Mouse (Mus musculus): Measurements from ENCODE around the gene Arhgap8. TPM values are rescaled to one million over a fixed set of nuclear protein-coding genes. Genes with fewer than 3 reads are reported as not detected.
"Not testable (repeated sequence)": the region's sequence is repeated elsewhere in the genome, so short reads cannot be mapped to it uniquely, and the experiment has no call there.

The Arhgap8 gene
- polyA plus RNA-seq, 1 experiment from 2014 or later: 0.34 TPM

DNA sequence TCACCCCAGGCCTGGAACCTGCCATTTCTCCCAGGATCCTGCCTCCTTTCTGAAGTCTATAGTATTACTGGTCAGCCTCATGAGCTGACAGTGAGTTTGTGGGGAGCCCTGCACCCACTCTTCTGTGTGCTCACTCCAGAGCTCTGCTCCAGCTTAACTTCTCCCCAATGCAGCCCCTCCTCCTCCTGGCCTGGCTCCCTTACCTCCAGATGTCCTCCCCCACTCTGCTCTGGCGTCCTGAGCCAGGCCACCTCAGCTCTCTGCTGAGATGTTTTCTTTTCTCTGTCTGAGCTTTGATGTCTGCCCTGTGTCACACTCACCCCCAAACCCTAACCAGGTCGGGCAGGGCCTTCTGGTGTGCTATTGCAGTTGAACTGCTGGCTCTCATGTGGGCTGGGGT, 24.5 kb downstream of the Arhgap8 start:
- no peak overlapping the region for H3K4me2 ChIP-seq
- ATAC-seq: no peak
- no peaks in the 10 kb centered on the region for H3K9me3 ChIP-seq (replicated peaks)
- H3K9ac ChIP-seq: 0 out of 2 replicates have a peak overlapping the region, but pooled peaks have one; percentile 21
- no peaks in the 10 kb centered on the region for H3K27me3 ChIP-seq
- no peaks in the 10 kb centered on the region for H3K36me3 ChIP-seq (ENCODE audit: poor library complexity, severe bottlenecking)
- no peak overlapping the region for H3K27ac ChIP-seq
- no peak overlapping the region for H3K4me3 ChIP-seq
- no peaks in the 10 kb centered on the region for H3K4me1 ChIP-seq
- 20% methylated on average over 2 of the region's 2 CpGs for WGBS

DNA sequence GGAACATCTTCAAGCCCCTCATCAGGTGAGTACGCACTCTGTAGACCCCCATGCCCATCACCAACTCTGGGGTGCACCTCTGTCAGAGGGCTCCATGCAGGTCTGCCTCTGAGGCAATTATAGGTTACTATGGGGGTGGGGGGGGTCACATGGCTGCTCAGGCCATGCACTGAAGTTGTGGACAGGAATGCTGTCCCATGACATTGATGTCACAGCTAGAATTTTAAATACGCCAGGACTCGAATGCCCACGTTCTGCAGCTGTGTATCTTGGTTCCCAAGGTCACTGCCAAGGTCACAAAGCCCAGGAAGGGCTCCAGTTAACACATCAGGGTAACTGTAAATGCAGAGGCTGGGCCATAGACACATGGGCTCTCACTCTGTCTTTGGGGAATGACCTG, 26.0 kb downstream of the Arhgap8 start:
- WGBS: 91% methylated on average over 4 of the region's 4 CpGs
- Histone ChIP-seq H3K9ac (no peak overlapping the region), H3K4me3 (no peak overlapping the region), H3K4me1 (no peaks in the 10 kb centered on the region), H3K36me3 (ENCODE audit: poor library complexity, severe bottlenecking) (no peaks in the 10 kb centered on the region), H3K27me3 (no peaks in the 10 kb centered on the region), H3K27ac (no peak overlapping the region), H3K9me3 (replicated peaks) (no peaks in the 10 kb centered on the region), H3K4me2 (no peak overlapping the region)
- ATAC-seq: no peak

DNA sequence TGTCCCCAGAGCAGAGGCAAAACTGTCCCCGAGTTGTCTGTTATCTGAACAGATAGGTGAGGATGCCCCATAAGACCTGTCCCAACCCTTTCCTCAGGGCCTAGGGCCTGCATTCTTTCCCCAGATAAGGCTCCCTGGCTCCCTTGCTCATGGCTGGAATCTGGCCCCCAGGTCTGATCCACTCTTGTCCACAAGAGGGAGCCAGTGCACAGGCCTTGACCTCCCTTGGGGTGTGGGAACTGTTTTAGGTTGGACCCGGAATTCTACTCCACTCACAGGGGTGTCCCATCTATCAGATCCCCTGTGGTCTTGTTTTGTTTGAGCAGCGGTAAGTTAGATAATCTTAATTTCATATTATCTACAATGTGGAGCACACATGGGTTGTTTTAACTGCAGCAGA, 35.1 kb downstream of the Arhgap8 start:
- 16% methylated on average over 3 of the region's 3 CpGs for WGBS

DNA sequence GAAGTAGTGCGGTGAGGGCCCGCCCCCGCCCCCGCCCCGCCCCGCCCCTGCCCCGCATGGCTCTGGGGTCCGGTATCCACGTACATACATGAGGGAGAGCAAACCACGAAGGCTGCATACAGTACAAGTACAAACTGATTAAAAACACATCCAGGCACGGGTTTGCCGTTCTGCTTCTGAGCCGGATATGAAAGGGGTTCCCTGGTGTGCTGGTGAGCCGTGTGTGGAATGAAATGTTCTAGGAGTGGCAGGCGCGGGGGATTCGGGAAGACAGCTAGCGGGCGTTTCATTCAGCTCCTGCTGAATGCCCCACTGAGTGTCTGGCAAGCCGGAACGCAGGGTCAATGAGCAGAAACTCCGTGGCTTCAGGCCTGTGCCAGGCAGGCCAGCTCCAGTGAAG, 36.6 kb downstream of the Arhgap8 start:
- under 1% methylated on average over 22 of the region's 22 CpGs for WGBS
- peak overlapping the region; percentile 64 for H3K9ac ChIP-seq
- H3K4me2 ChIP-seq: peak overlapping the region; percentile 69
- H3K4me1 ChIP-seq: peaks cover 19% of the 10 kb centered on the region
- no peak overlapping the region for H3K27ac ChIP-seq
- peaks cover 17% of the 10 kb centered on the region for H3K27me3 ChIP-seq
- H3K4me3 ChIP-seq: peak overlapping the region; percentile 37
- 0 out of 2 replicates have a peak, but pooled peaks have one; percentile 38 for ATAC-seq
- H3K9me3 ChIP-seq (replicated peaks): no peaks in the 10 kb centered on the region
- H3K36me3 ChIP-seq (ENCODE audit: poor library complexity, severe bottlenecking): no peaks in the 10 kb centered on the region

More for the DNA sequence above, 35.1 kb downstream of the Arhgap8 start:
- H3K27me3 ChIP-seq: peaks cover 17% of the 10 kb centered on the region
- peaks cover 19% of the 10 kb centered on the region for H3K4me1 ChIP-seq
- H3K27ac ChIP-seq: no peak overlapping the region
- H3K9me3 ChIP-seq (replicated peaks): no peaks in the 10 kb centered on the region
- H3K4me2 ChIP-seq: no peak overlapping the region
- H3K4me3 ChIP-seq: no peak overlapping the region
- no peak overlapping the region for H3K9ac ChIP-seq
- no peaks in the 10 kb centered on the region for H3K36me3 ChIP-seq (ENCODE audit: poor library complexity, severe bottlenecking)
- ATAC-seq: peak; percentile 50; the same call in 1 of the 2 replicates

DNA sequence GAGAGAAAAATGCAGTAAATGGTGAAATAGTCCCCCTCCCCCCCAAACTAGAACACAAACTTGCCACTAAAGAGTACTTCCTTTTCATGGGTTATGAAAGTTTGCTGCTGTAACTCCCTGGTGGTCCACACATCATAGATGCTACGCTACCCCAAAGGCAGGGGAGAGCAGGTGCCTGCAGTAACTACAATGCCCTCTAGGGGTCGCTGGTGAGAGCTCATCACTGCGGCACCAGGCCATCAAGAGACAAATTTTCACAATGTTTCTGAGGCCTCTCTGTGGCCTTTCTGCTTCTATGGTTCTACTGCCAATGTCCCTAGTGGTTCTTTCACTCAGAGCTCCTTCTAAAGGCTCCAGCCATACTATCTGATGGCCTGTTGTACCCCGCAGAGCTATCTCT, 38.6 kb downstream of the Arhgap8 start:
- H3K4me1 ChIP-seq: peaks cover 18% of the 10 kb centered on the region
- WGBS: 25% methylated on average over 4 of the region's 4 CpGs
- H3K9ac ChIP-seq: no peak overlapping the region
- no peak overlapping the region for H3K4me3 ChIP-seq
- H3K36me3 ChIP-seq (ENCODE audit: poor library complexity, severe bottlenecking): no peaks in the 10 kb centered on the region
- ATAC-seq: no peak
- no peak overlapping the region for H3K4me2 ChIP-seq
- H3K27ac ChIP-seq: no peak overlapping the region
- H3K9me3 ChIP-seq (replicated peaks): no peaks in the 10 kb centered on the region
- peaks cover 17% of the 10 kb centered on the region for H3K27me3 ChIP-seq

DNA sequence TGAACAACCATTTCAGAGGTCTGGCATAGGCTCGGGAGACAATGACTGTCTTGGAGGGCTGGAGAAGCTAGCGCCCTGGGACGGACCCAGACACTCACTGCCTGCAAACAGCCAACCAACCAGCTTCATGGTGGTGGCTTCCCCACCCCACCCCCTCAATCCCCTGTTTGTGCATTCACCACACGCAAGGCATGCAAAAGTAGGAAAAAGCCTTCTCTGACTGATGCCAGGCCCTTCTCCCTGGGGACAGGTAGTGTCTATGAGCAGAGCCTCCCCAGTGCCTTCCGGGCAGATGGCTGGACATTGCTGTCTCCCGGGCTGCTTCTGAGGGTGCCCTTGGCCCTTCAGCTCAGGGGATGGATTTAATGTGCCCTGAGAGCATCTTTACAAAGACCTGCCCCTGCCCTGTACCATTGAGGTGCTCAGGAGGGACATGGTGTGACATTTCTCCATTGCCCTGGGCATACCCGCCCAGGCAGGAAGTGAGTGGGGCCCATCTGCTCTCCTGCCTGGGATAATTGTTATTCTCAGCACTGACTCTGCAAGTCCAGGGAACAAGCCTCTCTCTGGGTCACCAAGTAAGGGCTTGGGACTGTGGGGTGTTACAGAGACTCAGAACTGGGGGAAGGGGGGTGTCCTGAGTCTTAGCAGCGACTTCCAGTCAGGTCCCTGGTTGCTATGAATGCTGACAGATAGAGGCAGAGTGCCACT, 43.0 kb downstream of the Arhgap8 start:
- no peak overlapping the region; the same call in 1 of the 2 replicates for H3K27ac ChIP-seq
- H3K9ac ChIP-seq: no peak overlapping the region
- H3K4me3 ChIP-seq: no peak overlapping the region
- H3K4me2 ChIP-seq: no peak overlapping the region
- H3K9me3 ChIP-seq (replicated peaks): no peaks in the 10 kb centered on the region
- 77% methylated on average over 8 of the region's 8 CpGs for WGBS
- ATAC-seq: no peak
- no peaks in the 10 kb centered on the region for H3K36me3 ChIP-seq (ENCODE audit: poor library complexity, severe bottlenecking)
- no peaks in the 10 kb centered on the region for H3K4me1 ChIP-seq
- peaks cover 4% of the 10 kb centered on the region; the same call in 1 of the 2 replicates for H3K27me3 ChIP-seq

DNA sequence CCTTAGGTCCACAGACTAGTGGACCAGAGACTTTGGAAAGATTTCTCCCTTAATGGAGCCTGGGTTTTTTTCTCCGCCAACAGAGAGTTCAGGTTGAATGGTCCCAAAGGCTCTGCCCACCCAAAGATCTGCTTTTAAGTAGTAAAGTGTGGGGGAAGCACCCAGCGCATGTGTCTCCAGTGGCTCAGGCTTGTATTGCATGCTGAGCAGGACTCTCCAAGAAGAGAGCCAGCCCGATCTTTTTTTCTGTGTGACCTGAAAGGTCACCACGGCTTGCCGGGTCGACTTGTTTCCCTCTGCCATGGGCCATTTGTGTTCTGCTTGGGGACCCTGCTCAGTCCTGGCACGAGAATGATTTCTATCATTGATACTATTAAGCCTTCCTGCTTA, 43.6 kb downstream of the Arhgap8 start:
- H3K4me3 ChIP-seq: no peak overlapping the region
- H3K4me2 ChIP-seq: no peak overlapping the region
- no peak overlapping the region for H3K9ac ChIP-seq
- H3K27ac ChIP-seq: no peak overlapping the region
- no peaks in the 10 kb centered on the region for H3K27me3 ChIP-seq
- 39% methylated on average over 7 of the region's 7 CpGs for WGBS
- H3K4me1 ChIP-seq: no peaks in the 10 kb centered on the region
- H3K9me3 ChIP-seq (replicated peaks): no peaks in the 10 kb centered on the region
- no peak for ATAC-seq
- no peaks in the 10 kb centered on the region for H3K36me3 ChIP-seq (ENCODE audit: poor library complexity, severe bottlenecking)

DNA sequence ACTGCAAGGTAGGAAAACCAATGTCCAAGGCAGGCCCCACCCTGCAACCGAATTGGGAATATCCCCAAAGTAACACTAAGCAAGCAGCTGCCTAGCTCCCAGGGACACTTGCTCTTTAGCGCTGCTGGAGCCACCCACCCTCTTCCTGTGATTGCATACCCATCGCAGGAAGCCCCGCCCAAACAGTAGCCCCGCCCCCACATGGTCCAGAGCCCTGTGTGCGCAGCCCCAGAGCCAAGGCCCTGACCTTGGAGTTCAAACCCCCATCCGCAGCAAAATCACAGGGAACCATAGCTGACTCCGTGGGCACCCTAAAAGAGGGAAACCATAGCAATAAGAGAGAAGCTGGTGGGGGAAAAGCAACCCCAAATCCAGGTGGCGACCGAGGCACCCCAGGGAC, 46.8 kb downstream of the Arhgap8 start:
- Histone ChIP-seq H3K36me3 (ENCODE audit: poor library complexity, severe bottlenecking) (no peaks in the 10 kb centered on the region), H3K27me3 (no peaks in the 10 kb centered on the region), H3K4me3 (no peak overlapping the region), H3K9me3 (replicated peaks) (no peaks in the 10 kb centered on the region), H3K27ac (no peak overlapping the region), H3K4me1 (no peaks in the 10 kb centered on the region), H3K9ac (no peak overlapping the region), H3K4me2 (no peak overlapping the region)
- ATAC-seq: no peak
- WGBS: 38% methylated on average over 10 of the region's 10 CpGs

DNA sequence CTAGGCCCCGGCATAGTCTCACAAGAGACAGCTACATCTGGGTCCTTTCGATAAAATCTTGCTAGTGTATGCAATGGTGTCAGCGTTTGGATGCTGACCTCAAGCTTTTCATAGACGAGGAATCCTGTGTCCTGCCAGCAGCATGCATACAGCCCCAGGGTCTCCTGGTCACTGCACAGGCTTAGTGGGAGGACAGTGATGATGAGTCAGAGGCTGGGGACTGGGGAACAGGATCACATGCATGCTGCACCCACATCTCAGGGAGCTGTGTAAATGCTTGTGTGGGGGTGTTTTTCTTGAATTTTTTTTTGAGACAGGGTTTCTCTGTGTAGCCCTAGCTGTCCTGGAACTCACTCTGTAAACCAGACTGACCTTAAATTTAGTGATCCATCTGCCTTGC, 48.7 kb downstream of the Arhgap8 start:
- H3K36me3 ChIP-seq (ENCODE audit: poor library complexity, severe bottlenecking); H3K27me3 ChIP-seq; H3K27ac ChIP-seq; H3K4me1 ChIP-seq; H3K4me2 ChIP-seq; H3K4me3 ChIP-seq; ATAC-seq; H3K9ac ChIP-seq; H3K9me3 ChIP-seq (replicated peaks): not testable (repeated sequence)
- 85% methylated on average over 4 of the region's 4 CpGs for WGBS

DNA sequence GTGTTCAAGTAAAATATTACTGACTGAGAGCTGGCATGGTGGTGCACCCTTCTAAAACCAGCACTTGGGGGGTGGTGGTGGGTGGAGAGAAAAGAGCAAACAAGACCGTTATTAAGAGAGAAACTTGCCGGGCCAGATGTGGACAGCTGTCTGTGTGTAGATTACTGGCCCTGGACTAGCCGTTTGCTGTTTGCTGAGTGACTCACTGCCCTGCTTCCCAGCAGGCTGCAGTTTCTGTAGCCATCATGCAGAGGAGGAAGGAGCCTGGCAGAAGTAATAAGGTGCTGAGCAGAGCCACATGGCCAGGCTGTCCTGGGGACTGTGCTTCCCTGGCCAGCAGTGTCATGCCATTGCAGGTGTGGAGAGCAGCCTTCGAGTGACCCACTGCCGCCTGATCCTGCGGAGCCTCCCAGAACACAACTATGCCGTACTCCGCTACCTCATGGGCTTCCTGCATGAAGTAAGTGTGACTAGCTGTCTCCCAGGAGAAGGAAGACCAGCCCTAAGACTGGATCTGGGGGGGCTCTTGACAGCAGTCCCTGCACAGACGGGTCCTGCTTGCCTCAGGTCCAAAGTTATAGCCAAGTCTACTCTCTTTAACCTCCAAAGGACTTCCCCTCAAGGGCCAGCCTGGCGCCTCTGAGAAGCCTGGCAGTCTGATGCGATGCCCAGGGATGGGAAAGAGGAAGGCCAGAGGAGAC, 49.9 kb downstream of the Arhgap8 start:
- Histone ChIP-seq H3K9me3 (replicated peaks) (no peaks in the 10 kb centered on the region), H3K27ac (no peak overlapping the region), H3K4me2 (no peak overlapping the region), H3K36me3 (ENCODE audit: poor library complexity, severe bottlenecking) (no peaks in the 10 kb centered on the region), H3K9ac (no peak overlapping the region), H3K4me3 (no peak overlapping the region), H3K27me3 (no peaks in the 10 kb centered on the region), H3K4me1 (peaks cover 8% of the 10 kb centered on the region)
- WGBS: 90% methylated on average over 11 of the region's 11 CpGs
- ATAC-seq: no peak

DNA sequence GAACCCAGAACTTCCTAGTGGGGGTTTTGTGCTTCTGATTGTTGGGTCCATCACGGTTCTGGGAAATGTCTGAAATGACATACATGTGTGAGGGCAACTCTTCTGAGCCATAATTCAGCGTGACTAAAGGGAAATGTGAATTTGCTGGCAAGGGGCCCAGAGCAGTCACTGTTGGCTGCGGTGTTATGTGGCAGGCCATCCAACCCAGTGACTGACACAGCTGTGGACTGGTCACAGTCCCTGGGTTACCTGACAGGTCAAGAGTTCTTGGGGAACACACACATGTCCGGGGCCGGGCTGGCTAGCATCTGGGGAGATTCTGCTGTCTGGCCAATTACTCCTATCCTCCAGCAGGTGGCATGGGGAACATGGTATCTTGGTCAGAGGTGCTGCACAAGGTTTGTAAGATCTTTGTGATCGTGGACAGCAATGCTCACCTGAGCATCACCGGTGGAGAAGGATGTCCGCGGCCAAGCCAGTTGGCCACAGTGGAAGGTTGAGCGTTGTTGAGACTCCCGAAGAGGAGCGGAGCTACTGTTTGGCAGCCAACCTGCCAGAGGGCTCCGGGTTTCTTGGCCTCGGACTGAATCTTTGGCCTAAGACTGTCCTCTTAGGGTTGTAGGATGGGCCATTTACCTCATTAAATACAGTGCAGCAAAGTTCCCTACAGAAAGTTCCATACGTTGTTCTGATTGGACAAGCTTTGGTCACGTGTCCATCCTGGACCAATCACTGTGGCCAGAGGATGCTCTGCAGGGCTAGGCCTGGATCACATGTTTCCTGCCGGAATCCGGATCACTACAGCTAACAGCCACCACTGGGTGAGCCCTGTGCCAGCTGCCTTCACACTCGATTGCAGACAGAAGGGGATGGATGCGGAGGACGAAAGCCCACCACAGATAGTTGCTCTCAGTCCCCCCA, 52.6 kb downstream of the Arhgap8 start:
- Histone ChIP-seq H3K4me2 (no peak overlapping the region), H3K4me3 (no peak overlapping the region), H3K9ac (no peak overlapping the region), H3K9me3 (replicated peaks) (no peaks in the 10 kb centered on the region), H3K27ac (no peak overlapping the region), H3K36me3 (ENCODE audit: poor library complexity, severe bottlenecking) (no peaks in the 10 kb centered on the region), H3K4me1 (peaks cover 24% of the 10 kb centered on the region), H3K27me3 (no peaks in the 10 kb centered on the region)
- 82% methylated on average over 21 of the region's 21 CpGs for WGBS
- no peak for ATAC-seq
